Mouse (Mus musculus) ovary, adult 18-20 months (tissue): ENCODE data around the gene Dgkd.
"Not testable (repeated sequence)": the region's sequence is repeated elsewhere in the genome, so short reads cannot be mapped to it uniquely, and the experiment has no call there.

Source experiments
- DNase-seq: peaks from one replicate; pipeline ENCODE4 v3.0.0; 2022; ENCODE audit warnings: low spot score, mixed read lengths

Gene Dgkd

GRCm38 (mm10) chr1:87852892-87853600, at the start of gene Dgkd:
Dgkd (plus strand) TSS chr1:87853287.
- DNase-seq: peak; percentile 43

- DNase-seq: no peak
Observed at GRCm38 (mm10) chr1:87803576-87803975, 49.5 kb upstream of the Dgkd start, which contains the start of gene Sag. Sag (plus strand) TSS chr1:87803680.

- no peak for DNase-seq
Observed at GRCm38 (mm10) chr1:87807751-87808150, 45.3 kb upstream of the Dgkd start.

- DNase-seq: no peak
Observed at GRCm38 (mm10) chr1:87811391-87811790, 41.7 kb upstream of the Dgkd start.

- no peak for DNase-seq
Observed at GRCm38 (mm10) chr1:87812061-87812460, 41.0 kb upstream of the Dgkd start.

- DNase-seq: no peak
Observed at GRCm38 (mm10) chr1:87813155-87813554, 39.9 kb upstream of the Dgkd start.

GRCm38 (mm10) chr1:87813681-87814080, 39.4 kb upstream of the Dgkd start:
- no peak for DNase-seq

- DNase-seq: no peak
Observed at GRCm38 (mm10) chr1:87824420-87824995, 28.6 kb upstream of the Dgkd start.

GRCm38 (mm10) chr1:87825281-87825680, 27.8 kb upstream of the Dgkd start:
- DNase-seq: no peak

- DNase-seq: no peak
Observed at GRCm38 (mm10) chr1:87825991-87826390, 27.1 kb upstream of the Dgkd start.

- no peak for DNase-seq
Observed at GRCm38 (mm10) chr1:87826474-87826873, 26.6 kb upstream of the Dgkd start.

GRCm38 (mm10) chr1:87827476-87827875, 25.6 kb upstream of the Dgkd start:
- not testable (repeated sequence) for DNase-seq

- DNase-seq: no peak
Observed at GRCm38 (mm10) chr1:87828185-87828584, 24.9 kb upstream of the Dgkd start.

- no peak for DNase-seq
Observed at GRCm38 (mm10) chr1:87828926-87829580, 24.0 kb upstream of the Dgkd start.

GRCm38 (mm10) chr1:87829621-87830211, 23.4 kb upstream of the Dgkd start:
- no peak for DNase-seq

GRCm38 (mm10) chr1:87836453-87836852, 16.6 kb upstream of the Dgkd start:
- DNase-seq: no peak

- DNase-seq: no peak
Observed at GRCm38 (mm10) chr1:87837018-87837417, 16.1 kb upstream of the Dgkd start.

GRCm38 (mm10) chr1:87840411-87841208, 12.5 kb upstream of the Dgkd start:
- DNase-seq: no peak

GRCm38 (mm10) chr1:87846801-87847474, 6.1 kb upstream of the Dgkd start:
- DNase-seq: no peak

- no peak for DNase-seq
Observed at GRCm38 (mm10) chr1:87847475-87848168, 5.5 kb upstream of the Dgkd start.
